Mouse (Mus musculus) neural tube, embryonic 11.5 days (tissue): ENCODE data around the gene Defb36. TPM values are rescaled to one million over a fixed set of nuclear protein-coding genes. Genes with fewer than 3 reads are reported as not detected.
A peak's percentile ranks its signal among the peaks of the same experiment; 100 is the strongest.

ENCODE experiments used
- ATAC-seq: fragments of 200-750 bp; cut with Nextera tagmentation; 2 replicates; pipeline ENCODE4 v1.8.0; 2017; ENCODE audit warnings: moderate number of reproducible peaks, mild to moderate bottlenecking, moderate TSS enrichment, moderate library complexity; ENCODE audit not compliant: insufficient read depth, low FRiP score, low TSS enrichment
- DNase-seq: peaks from one replicate; pipeline ENCODE4 v3.0.0-alpha.2; 2015; ENCODE audit warnings: low spot score
- H3K27ac ChIP-seq: fragments of 300-500 bp; sonication (generic); 2 replicates; pipeline ENCODE4 v1.5.1; 2014; ENCODE audit warnings: low read depth, mild to moderate bottlenecking, low read length
- H3K27me3 ChIP-seq: fragments of 300-500 bp; sonication (generic); 2 replicates; pipeline ENCODE4 v1.6.1; 2014; ENCODE audit warnings: mild to moderate bottlenecking, low read length, mixed read lengths; ENCODE audit not compliant: control insufficient read depth, insufficient read depth
- H3K36me3 ChIP-seq: fragments of 300-500 bp; sonication (generic); 2 replicates; pipeline ENCODE4 v1.6.1; 2014; ENCODE audit warnings: mild to moderate bottlenecking, low read length, moderate library complexity, mixed read lengths; ENCODE audit not compliant: control insufficient read depth, insufficient read depth
- H3K4me1 ChIP-seq: fragments of 300-500 bp; sonication (generic); 2 replicates; pipeline ENCODE4 v1.6.1; 2014; ENCODE audit warnings: low read length, mixed read lengths; ENCODE audit not compliant: control insufficient read depth, insufficient read depth
- H3K4me2 ChIP-seq: fragments of 300-500 bp; sonication (generic); 2 replicates; pipeline ENCODE4 v1.6.1; 2014; ENCODE audit warnings: low read depth, mild to moderate bottlenecking, moderate library complexity
- H3K4me3 ChIP-seq: fragments of 300-500 bp; sonication (generic); 2 replicates; pipeline ENCODE4 v1.5.1; 2014; ENCODE audit warnings: low read depth, low read length
- H3K9ac ChIP-seq: fragments of 300-500 bp; sonication (generic); 2 replicates; pipeline ENCODE4 v1.6.1; 2014; ENCODE audit warnings: mild to moderate bottlenecking, low read length
- H3K9me3 ChIP-seq: fragments of 300-500 bp; sonication (generic); 2 replicates; pipeline ENCODE4 v1.6.1; 2016; ENCODE audit warnings: low read length; ENCODE audit not compliant: control insufficient read depth
- WGBS: fragments of 180-500 bp; shearing (Covaris S2); extraction: QIAGEN DNeasy Blood & Tissue Kit; methylation state at CpG from one replicate; pipeline ENCODE4 v1.1.7; 2014; 5-methylcytosine and 5-hydroxymethylcytosine counted together
- polyA plus RNA-seq: library from polyadenylated mRNA; unstranded; fragments of >200 nt; fragmentation: Nextera tagmentation; extraction: Ambion mirVana; gene quantifications from 2 replicates; pipeline ENCODE4 v1.2.1, GENCODE M21; 2014

Defb36 gene
- polyA plus RNA-seq, 1 experiment from 2014 or later: not detected

DNA sequence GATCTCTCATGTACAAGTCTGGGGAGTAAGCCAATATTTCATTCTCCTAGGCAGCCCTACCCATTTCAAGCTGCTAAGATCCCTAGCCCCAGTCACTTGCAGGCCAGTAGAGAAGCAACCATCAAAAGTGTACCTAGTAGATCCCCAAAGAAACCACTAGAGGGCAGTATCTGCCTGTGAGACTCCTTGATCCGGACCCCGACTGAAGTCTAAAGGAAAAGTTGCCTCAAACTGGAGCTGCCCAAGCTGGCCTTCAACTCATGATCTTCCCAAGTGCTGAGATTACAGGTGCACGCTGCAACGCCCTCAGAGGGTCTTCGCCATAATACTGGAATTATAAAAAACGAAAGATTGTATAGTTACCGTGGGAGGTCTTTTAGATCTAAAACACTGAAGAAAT lies 11.4 kb downstream of the Defb36 start:
- DNase-seq: peak; percentile 50
- no peaks in the 10 kb centered on the region for H3K27me3 ChIP-seq
- H3K27ac ChIP-seq: no peak overlapping the region
- no peak overlapping the region for H3K9ac ChIP-seq
- no peaks in the 10 kb centered on the region for H3K9me3 ChIP-seq
- no peak overlapping the region for H3K4me3 ChIP-seq
- H3K36me3 ChIP-seq: no peaks in the 10 kb centered on the region
- no peak for ATAC-seq
- H3K4me2 ChIP-seq: no peak overlapping the region
- 9% methylated on average over 7 of the region's 7 CpGs for WGBS
- H3K4me1 ChIP-seq: no peaks in the 10 kb centered on the region

DNA sequence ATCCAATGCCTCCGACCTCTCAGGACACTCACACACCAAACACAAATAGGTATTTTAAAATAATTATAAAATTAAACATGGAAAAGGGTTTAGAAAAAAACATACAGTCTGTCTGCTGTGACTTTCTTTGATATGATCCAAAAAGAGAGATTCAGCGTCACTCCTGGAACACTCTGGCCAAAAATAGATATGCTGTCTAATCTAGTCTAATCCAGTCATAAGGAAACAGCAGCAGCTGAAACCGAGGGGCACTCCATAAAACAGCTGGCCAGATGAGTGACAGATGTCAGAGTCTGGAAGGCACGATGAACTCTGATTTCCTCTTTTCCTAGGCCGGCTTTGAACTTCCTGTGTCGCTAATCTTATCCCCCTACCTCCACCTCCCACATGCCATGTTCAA lies 12.3 kb downstream of the Defb36 start:
- no peak for ATAC-seq
- no peaks in the 10 kb centered on the region for H3K27me3 ChIP-seq
- H3K36me3 ChIP-seq: no peaks in the 10 kb centered on the region
- H3K9ac ChIP-seq: no peak overlapping the region
- H3K27ac ChIP-seq: no peak overlapping the region
- no peak overlapping the region for H3K4me3 ChIP-seq
- H3K4me1 ChIP-seq: no peaks in the 10 kb centered on the region
- H3K9me3 ChIP-seq: no peaks in the 10 kb centered on the region
- no peak overlapping the region for H3K4me2 ChIP-seq
- no peak for DNase-seq
- WGBS: 80% methylated on average over 6 of the region's 6 CpGs

DNA sequence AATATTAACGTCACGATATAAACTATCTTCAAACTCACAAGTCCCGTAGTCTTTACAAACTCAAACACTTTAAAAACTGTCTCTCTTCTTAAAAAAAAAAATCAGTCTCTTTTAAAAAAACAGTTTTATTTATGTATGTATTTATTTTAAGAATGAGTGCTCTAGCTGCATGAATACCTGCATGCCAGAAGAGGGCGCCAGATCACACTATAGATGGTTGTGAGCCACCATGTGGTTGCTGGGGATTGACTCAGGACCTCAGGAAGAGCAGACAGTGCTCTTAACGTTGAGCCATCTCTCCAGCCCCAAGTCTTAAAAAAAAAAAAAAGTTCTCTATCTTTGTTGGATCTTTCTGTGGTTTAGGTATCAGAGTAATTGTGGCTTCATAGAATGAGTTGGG lies 13.2 kb downstream of the Defb36 start:
- ATAC-seq: no peak
- Histone ChIP-seq H3K9me3 (no peaks in the 10 kb centered on the region), H3K27me3 (no peaks in the 10 kb centered on the region), H3K4me3 (no peak overlapping the region), H3K9ac (no peak overlapping the region), H3K4me1 (no peaks in the 10 kb centered on the region), H3K36me3 (no peaks in the 10 kb centered on the region), H3K4me2 (no peak overlapping the region), H3K27ac (no peak overlapping the region)
- no peak for DNase-seq
- 55% methylated on average over 5 of the region's 5 CpGs for WGBS

DNA sequence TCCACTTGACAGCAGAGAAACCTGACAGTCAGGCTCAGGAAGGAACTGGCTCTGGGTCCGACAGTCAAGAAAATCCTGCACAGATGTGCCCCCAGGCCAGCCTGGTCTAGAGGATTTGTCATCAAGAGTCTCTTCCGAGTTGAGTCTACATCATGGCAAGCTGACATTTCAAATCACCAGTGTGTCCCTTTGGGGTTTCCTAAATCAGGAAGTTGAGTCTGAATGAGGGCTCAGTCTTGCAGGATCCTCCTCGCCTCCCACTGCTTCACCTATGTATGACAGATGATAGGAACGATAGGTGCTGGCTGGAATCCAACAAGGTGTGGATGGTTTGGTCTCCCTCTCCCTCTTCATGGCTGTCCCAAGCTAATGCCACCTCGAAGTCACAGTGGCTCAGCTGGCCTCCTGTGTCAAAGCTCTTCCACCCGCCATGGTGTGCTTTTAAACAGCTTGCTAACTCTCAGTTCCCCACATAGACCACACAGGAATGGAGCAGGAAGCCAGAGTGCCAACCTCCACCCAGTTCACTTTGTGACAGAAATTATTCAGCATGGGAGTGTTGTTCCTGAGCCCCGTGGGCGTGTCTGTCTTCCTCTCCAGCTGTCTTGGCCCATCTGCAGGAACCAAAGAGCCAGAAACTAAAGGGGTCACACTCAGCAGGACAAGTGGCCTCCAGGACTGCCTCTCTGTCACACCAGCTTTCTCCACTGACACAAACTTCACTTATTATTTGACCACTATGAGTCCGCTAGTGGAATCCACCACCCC lies 16.4 kb downstream of the Defb36 start:
- H3K9ac ChIP-seq: no peak overlapping the region
- ATAC-seq: no peak
- H3K27me3 ChIP-seq: peaks cover under 1% of the 10 kb centered on the region
- H3K36me3 ChIP-seq: no peaks in the 10 kb centered on the region
- no peak overlapping the region for H3K4me3 ChIP-seq
- no peaks in the 10 kb centered on the region for H3K4me1 ChIP-seq
- 67% methylated on average over 9 of the region's 9 CpGs for WGBS
- no peak overlapping the region for H3K27ac ChIP-seq
- no peaks in the 10 kb centered on the region for H3K9me3 ChIP-seq
- H3K4me2 ChIP-seq: no peak overlapping the region
- DNase-seq: no peak

DNA sequence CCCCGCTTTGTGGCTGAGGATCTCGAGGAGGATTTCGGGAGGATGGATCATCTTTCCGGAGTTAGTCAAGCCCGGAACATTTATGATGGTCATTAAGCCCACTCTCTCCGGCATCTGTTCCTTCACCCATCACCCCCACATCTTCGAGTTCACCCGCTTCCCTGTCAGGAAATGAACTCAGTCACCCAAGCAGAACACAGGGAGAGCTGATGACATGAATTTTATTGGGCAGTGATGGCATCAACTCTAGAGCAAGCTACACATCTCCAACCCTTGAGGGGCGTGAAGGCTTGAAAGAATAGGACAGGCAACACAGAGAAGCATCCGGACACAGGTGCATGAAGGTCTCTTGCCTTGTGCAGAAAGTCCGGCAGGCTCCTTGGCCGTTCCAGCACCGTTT lies 18.0 kb downstream of the Defb36 start:
- Histone ChIP-seq H3K9ac (no peak overlapping the region), H3K27me3 (peaks cover 17% of the 10 kb centered on the region), H3K27ac (no peak overlapping the region), H3K4me3 (no peak overlapping the region), H3K36me3 (no peaks in the 10 kb centered on the region), H3K9me3 (no peaks in the 10 kb centered on the region), H3K4me2 (no peak overlapping the region), H3K4me1 (peaks cover 5% of the 10 kb centered on the region; the same call in 1 of the 2 replicates)
- 78% methylated on average over 13 of the region's 13 CpGs for WGBS
- ATAC-seq (no peak), DNase-seq (no peak)

DNA sequence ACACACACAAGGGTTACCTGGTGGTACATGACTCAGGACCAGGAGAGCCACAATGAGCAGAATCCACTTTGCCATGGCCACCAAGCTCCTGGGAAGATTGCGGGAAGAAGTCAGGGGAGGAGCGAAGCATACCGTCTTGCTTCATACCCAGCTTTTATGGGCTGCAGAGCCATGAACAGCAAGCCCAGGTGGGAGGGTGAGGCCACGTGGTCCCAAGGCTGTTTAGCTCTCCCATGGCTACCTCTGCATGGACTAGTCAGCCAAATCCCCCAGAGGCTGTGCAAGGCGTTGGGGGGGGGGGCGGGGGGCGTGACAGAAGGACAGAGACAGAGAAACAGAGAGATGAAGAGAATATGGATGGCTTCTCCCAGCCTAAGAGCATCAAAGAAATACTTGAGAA lies 18.8 kb downstream of the Defb36 start, which contains the start of gene Defb25:
Defb25 (minus strand) TSS at position 101 of the 400 bp plus-strand sequence.
- no peak within 1 kb of the TSS for H3K9ac ChIP-seq
- H3K4me1 ChIP-seq: peaks cover 5% of the 10 kb centered on the region; the same call in 1 of the 2 replicates
- no peak within 1 kb of the TSS for H3K4me2 ChIP-seq
- H3K4me3 ChIP-seq: no peak within 1 kb of the TSS
- no peak for ATAC-seq
- peaks cover 24% of the 10 kb centered on the region for H3K27me3 ChIP-seq
- DNase-seq: no peak
- WGBS: 84% methylated on average over 7 of the region's 7 CpGs
- H3K36me3 ChIP-seq: no peaks in the 10 kb centered on the region
- no peaks in the 10 kb centered on the region for H3K9me3 ChIP-seq
- H3K27ac ChIP-seq: no peak within 1 kb of the TSS

DNA sequence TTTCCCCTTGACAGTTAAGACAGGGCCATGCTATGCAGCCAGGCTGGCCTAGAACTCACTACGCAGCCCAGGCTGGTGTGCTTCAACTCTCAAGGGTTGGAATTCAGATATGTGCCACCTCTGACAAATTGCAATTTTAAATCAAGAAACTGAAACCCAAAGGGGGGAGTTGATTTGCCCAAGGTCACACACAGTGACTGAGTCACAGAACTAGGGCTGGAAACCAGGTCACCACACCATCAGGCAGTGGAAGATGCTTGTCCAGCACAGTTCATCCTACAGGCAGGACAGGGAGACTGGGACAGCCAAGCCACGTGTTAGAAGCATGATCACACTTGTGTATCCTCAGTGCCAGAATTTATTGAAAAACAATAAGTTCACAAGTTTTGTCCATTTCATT lies 20.4 kb downstream of the Defb36 start:
- Histone ChIP-seq H3K9me3 (no peaks in the 10 kb centered on the region), H3K4me2 (no peak overlapping the region), H3K4me1 (peaks cover 5% of the 10 kb centered on the region; the same call in 1 of the 2 replicates), H3K9ac (no peak overlapping the region), H3K27me3 (peaks cover 33% of the 10 kb centered on the region), H3K4me3 (no peak overlapping the region), H3K36me3 (no peaks in the 10 kb centered on the region), H3K27ac (no peak overlapping the region)
- ATAC-seq (no peak), DNase-seq (no peak)
- 94% methylated on average over 2 of the region's 2 CpGs for WGBS

DNA sequence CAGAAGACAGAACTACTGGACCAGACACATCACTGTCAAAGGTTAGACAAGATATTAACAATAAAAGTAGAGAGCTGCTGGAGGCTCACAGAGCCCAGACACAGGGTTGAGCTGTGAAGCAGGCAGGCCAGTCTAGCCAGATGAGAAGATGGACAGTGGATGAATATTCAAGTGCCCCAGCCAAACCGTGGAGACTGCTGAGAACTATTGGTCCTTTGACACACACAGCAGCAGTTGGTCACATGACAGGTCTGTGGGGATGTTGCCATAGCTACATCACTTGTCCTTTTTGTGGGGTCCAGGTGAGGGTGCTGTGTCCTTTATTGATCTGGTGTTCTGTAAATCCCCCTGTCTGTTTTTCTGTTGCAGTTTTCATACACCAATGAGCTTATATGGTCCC lies 21.1 kb downstream of the Defb36 start:
- H3K9me3 ChIP-seq: no peaks in the 10 kb centered on the region
- no peak overlapping the region for H3K4me2 ChIP-seq
- H3K4me3 ChIP-seq: no peak overlapping the region
- 0 out of 2 replicates have a peak, but pooled peaks have one; percentile 38 for ATAC-seq
- peaks cover 33% of the 10 kb centered on the region for H3K27me3 ChIP-seq
- DNase-seq: no peak
- H3K9ac ChIP-seq: no peak overlapping the region
- H3K27ac ChIP-seq: no peak overlapping the region
- H3K4me1 ChIP-seq: peaks cover 5% of the 10 kb centered on the region; the same call in 1 of the 2 replicates
- no peaks in the 10 kb centered on the region for H3K36me3 ChIP-seq
- whole genome bisulfite sequencing: 0% methylated on average over 1 of the region's 1 CpGs
